22 mouse cellular contexts compared by ENCODE assay signal in the genomic region with DNA sequence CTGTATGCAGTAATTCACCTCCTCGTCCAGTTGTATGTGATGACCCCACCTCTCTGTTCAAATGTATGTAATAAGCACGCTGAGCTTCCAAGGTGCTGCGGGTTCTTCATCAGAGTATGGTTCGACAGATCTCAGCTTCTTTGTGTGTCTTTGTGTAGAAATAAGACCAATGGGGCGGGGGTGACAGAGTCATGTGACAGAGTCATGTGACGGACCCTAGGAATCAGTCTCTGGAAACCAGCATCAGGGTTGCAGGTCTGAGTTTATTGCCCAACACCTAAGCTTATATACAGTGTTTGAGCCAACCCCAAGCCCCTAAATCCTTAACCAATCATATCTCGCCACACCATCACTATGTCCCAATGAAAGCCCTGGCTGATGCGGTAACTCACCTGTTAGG. TPM values are rescaled to one million over a fixed set of nuclear protein-coding genes. Genes with fewer than 3 reads are reported as not detected.
DNase-seq lines count a peak whose midpoint lies in the region; TF ChIP-seq lines count a peak whose summit lies in the region.
"Had no signal": no experiment of that assay in that cellular context is flagged by ENCODE, and none has a peak within 500 bp of the region (broad histone marks: within the 10 kb centered on the region; RNA-seq: fewer than 3 reads in every experiment).

No protein-coding gene starts in this region.

- no peaks in the 10 kb centered on the region for H3K4me1 ChIP-seq in CH12.LX (ENCODE audit: control insufficient read depth in 1 of 2, insufficient read depth in 2 of 2)
- peaks cover 13% of the 10 kb centered on the region for H3K4me1 ChIP-seq in forebrain, embryonic 10.5 days
- H3K4me1 ChIP-seq: embryonic facial prominence, embryonic 15.5 days; forebrain, embryonic 13.5 days had no signal

- no peak overlapping the region for H3K27ac ChIP-seq in CH12.LX (ENCODE audit: insufficient read depth, low read depth)
- no peak overlapping the region for H3K27ac ChIP-seq in forebrain, embryonic 10.5 days
- H3K27ac ChIP-seq: embryonic facial prominence, embryonic 13.5 days; embryonic facial prominence, embryonic 15.5 days; forebrain, embryonic 13.5 days; forebrain, embryonic 15.5 days had no signal

- H3K9me3 ChIP-seq in CH12.LX (replicated peaks; ENCODE audit: low read length), result no peaks in the 10 kb centered on the region
- H3K9me3 ChIP-seq in forebrain, embryonic 10.5 days, result no peaks in the 10 kb centered on the region
- H3K9me3 ChIP-seq: embryonic facial prominence, embryonic 13.5 days; embryonic facial prominence, embryonic 15.5 days; forebrain, embryonic 13.5 days; forebrain, embryonic 15.5 days had no signal

- WGBS in forebrain, embryonic 10.5 days, result 86% methylated on average over 8 of the region's 8 CpGs

- H3K4me3 ChIP-seq in C2C12 (ENCODE audit: insufficient read depth, poor library complexity, severe bottlenecking) (no peak overlapping the region), CH12.LX (replicated peaks in 1 of 3; ENCODE audit: low read depth in 2 of 3, low read length in 2 of 3, poor library complexity in 1 of 3) (no peak overlapping the region)
- H3K4me3 ChIP-seq in forebrain, embryonic 10.5 days, result no peak overlapping the region
- H3K4me3 ChIP-seq: embryonic facial prominence, embryonic 13.5 days; embryonic facial prominence, embryonic 15.5 days; erythroblast, embryonic 14.5 days; forebrain, embryonic 13.5 days; forebrain, embryonic 15.5 days had no signal

- H3K79me2 ChIP-seq in C2C12 (ENCODE audit: control insufficient read depth, insufficient read depth), result no peaks in the 10 kb centered on the region
- no peaks in the 10 kb centered on the region for H3K79me2 ChIP-seq in CH12.LX (replicated peaks; ENCODE audit: control insufficient read depth, extremely low read depth, insufficient read depth, poor library complexity, severe bottlenecking)

- DNase-seq in CH12.LX (ENCODE audit: extremely low read depth) (no peak), ZHBTc4 (ENCODE audit: low read depth, low spot score) (peak; percentile 31)
- no peak for DNase-seq in forebrain, embryonic 10.5 days (ENCODE audit: extremely low spot score, low spot score)
- DNase-seq in lung, adult 18-20 months, result no peak
- DNase-seq: adrenal gland, adult 2 months; adrenal gland, postnatal 10 days; adrenal gland, postnatal 25 days; cerebellum, adult 11 months; cerebellum, adult 18-20 months; cerebellum, adult 8-10 months; cerebellum, adult 9-11 months; cerebellum, postnatal 14 days; cerebellum, postnatal 36 days; embryo, embryonic 11 days; forebrain, postnatal 0 days had no signal

- no peak for TF ChIP-seq RAD21 in CH12.LX (IDR thresholded peaks at IDR 0.05; ENCODE audit: low read depth, low read length)

- TF ChIP-seq CTCF in C2C12 (IDR thresholded peaks at IDR 0.05; ENCODE audit: control insufficient read depth, insufficient read depth, insufficient read length) (no peak), CH12.LX (conservative IDR thresholded peaks at IDR 0.05 in 1 of 2, IDR thresholded peaks at IDR 0.05 in 1 of 2; ENCODE audit: low read depth in 2 of 2, low read length in 2 of 2) (no peak)

- H3K27me3 ChIP-seq in C2C12 (ENCODE audit: control insufficient read depth, insufficient read depth, insufficient read length) (no peaks in the 10 kb centered on the region), CH12.LX (replicated peaks) (no peaks in the 10 kb centered on the region)
- H3K27me3 ChIP-seq in forebrain, embryonic 10.5 days (ENCODE audit: poor library complexity, severe bottlenecking), result peaks cover 30% of the 10 kb centered on the region
- H3K27me3 ChIP-seq: forebrain, embryonic 13.5 days; forebrain, embryonic 15.5 days; Patski had no signal

- H3K4me2 ChIP-seq in CH12.LX (ENCODE audit: insufficient read depth, low read depth, poor library complexity, severe bottlenecking), result no peak overlapping the region
- H3K4me2 ChIP-seq: embryonic facial prominence, embryonic 13.5 days; embryonic facial prominence, embryonic 15.5 days; forebrain, embryonic 13.5 days; forebrain, embryonic 15.5 days had no signal

- dilution Hi-C loops in CH12.LX (cut with MboI; ENCODE audit: extremely low pct_ligation_motif_present, extremely low pct_unique_long_range_greater_than_20kb, low sequenced_read_pairs), result no loop called here

- no peaks in the 10 kb centered on the region for H3K36me3 ChIP-seq in C2C12 (ENCODE audit: control insufficient read depth, insufficient read depth)
- H3K36me3 ChIP-seq in CH12.LX (replicated peaks in 1 of 2; ENCODE audit: control insufficient read depth in 1 of 2, insufficient read depth in 1 of 2, low read length in 1 of 2), result peaks cover 0 to 2% of the 10 kb centered on the region in 2 experiments
- no peaks in the 10 kb centered on the region for H3K36me3 ChIP-seq in forebrain, embryonic 10.5 days (replicated peaks)
- H3K36me3 ChIP-seq: embryonic facial prominence, embryonic 13.5 days; embryonic facial prominence, embryonic 15.5 days; forebrain, embryonic 15.5 days had no signal

- H3K79me3 ChIP-seq in C2C12 (ENCODE audit: low read depth), result no peaks in the 10 kb centered on the region

- H3K9ac ChIP-seq in CH12.LX (ENCODE audit: insufficient read depth, low read depth), result no peak overlapping the region
- H3K9ac ChIP-seq: embryonic facial prominence, embryonic 13.5 days; embryonic facial prominence, embryonic 15.5 days; forebrain, embryonic 13.5 days; forebrain, embryonic 15.5 days; forebrain, postnatal 0 days had no signal

- TF ChIP-seq POLR2A in CH12.LX (IDR thresholded peaks at IDR 0.05; ENCODE audit: low read depth, low read length), result no peak

- no peak overlapping the region for H3ac ChIP-seq in C2C12 (ENCODE audit: control insufficient read depth, insufficient read length, low read depth)

- TF ChIP-seq EP300 in CH12.LX (IDR thresholded peaks at IDR 0.05; ENCODE audit: low read length), result no peak

- in situ Hi-C loops in CH12.LX (cut with MboI; ENCODE audit: low pct_ligation_motif_present, low pct_unique_long_range_greater_than_20kb, low sequenced_read_pairs), result loop anchor here (10.0 to 25.0 kb wide), 3 partner anchors 328 to 681 kb away; no protein-coding TSS in a partner anchor

TF ChIP-seq in C2C12, 6 proteins besides CTCF, POLR2A, EP300 and RAD21:
- TF ChIP-seq MYOG (IDR thresholded peaks at IDR 0.05; ENCODE audit: control insufficient read depth, extremely low read depth, insufficient read length) (no peak), USF1 (IDR thresholded peaks at IDR 0.05; ENCODE audit: low read depth) (peak; percentile 52)

TF ChIP-seq in CH12.LX, 34 proteins besides CTCF, POLR2A, EP300 and RAD21:
- TF ChIP-seq USF1 (IDR thresholded peaks at IDR 0.05; ENCODE audit: low read depth, low read length) (peak; percentile 5; the same call in 1 of the 2 replicates), MAX (IDR thresholded peaks at IDR 0.05; ENCODE audit: low read length) (no peak)

RNA-seq across cellular contexts. Expression of gene Foxo3, which starts 29.9 kb away (rescaled TPM):
- polyA plus RNA-seq in C2C12 (2012; fragmentation: generic; extraction: Trizol) (4.8 TPM), CH12.LX (2012; ENCODE audit: insufficient read length, low read depth) (10.7 and 12.6 TPM in 2 replicates)
- total RNA-seq in CH12.LX (2012; rRNA removed) (13.0 and 18.2 TPM in 2 replicates), CH12.LX (2014; rRNA removed) (8.8 and 9.2 TPM in 2 replicates)
- polyA plus RNA-seq in forebrain, embryonic 10.5 days (2016; fragmentation: Nextera tagmentation; extraction: Ambion mirVana), result 2.1 and 2.3 TPM in 2 replicates
